Mouse (Mus musculus) heart, adult 2 months (tissue): ENCODE measurements around the gene Olfr649.

ENCODE experiments used
- CTCF ChIP-seq: fragments of 200-600 bp; IDR thresholded peaks from 2 replicates; pipeline ENCODE4 v1.8.1; 2022; ENCODE audit warnings: antibody characterized with exemption, mild to moderate bottlenecking, moderate library complexity
- POLR2A ChIP-seq: fragments of 200-500 bp; IDR thresholded peaks from 2 replicates; pipeline ENCODE4 v1.6.1; 2011; ENCODE audit warnings: mild to moderate bottlenecking, low read depth, low read length, control low read depth; ENCODE audit not compliant: insufficient read depth

DNA sequence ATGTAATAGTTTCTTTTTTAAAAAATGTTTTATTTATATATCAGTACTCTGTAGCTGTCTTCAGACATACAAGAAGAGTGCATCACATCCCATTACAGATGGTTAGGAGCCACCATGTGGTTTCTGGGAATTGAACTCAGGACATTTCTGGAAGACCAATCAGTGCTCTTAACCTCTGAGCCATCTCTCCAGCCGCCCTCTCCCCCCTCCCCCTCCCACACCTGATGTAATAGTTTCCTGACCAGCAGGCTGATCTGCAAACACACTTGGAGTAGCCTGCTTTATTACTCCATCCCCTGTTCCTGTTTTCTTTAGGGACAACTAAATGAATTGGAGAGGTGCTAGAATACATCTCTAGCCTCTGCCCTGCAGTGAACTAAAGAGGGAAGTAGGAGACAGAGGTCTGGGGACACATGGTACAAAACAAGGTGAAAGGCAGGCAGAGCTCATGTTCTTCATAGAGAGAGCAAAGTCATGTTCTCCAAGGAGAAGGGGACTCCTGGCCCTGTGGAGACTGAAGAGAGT lies 20.3 kb upstream of the Olfr649 start:
- TF ChIP-seq POLR2A, result no peak
- TF ChIP-seq CTCF, result no peak
